Mouse (Mus musculus): Measurements from ENCODE around the gene Auh. TPM values are rescaled to one million over a fixed set of nuclear protein-coding genes. Genes with fewer than 3 reads are reported as not detected.
A peak's percentile ranks its signal among the peaks of the same experiment; 100 is the strongest.

Auh gene
- total RNA-seq, 4 experiments from 2014 or later: 103 to 112 (median 107) TPM

DNA sequence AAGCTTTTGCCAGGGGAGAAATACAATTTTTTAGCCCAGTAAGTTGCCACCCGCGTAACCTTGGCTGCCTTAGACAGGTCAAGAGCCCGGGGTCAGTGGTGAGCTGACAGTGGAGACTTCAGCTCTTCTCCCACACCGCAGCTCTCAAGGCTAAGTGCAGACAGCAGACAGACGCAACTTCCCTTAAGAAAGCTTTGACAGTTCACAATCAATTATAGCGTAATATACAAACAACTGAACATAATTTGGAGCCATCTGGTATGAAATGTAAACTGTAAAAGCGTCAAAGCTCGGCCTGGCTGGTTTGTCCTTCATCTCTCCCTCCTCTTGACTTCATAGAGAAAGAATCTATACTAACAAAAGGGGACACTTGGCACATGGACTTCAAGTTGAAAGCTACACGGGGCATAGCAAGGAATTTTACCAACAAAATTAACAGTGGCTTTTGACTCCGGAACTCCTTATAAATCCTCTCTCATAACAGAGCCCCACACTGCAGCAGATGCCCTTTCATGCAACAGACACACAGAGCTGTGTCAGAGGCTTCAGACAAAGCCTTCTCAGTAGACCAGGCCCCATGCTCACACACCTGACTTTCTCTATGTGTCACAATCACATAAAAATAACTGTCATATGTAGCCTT, 85.8 kb downstream of the Auh start:
- DNase-seq (ENCODE audit: low spot score in 2 of 2): no peak

DNA sequence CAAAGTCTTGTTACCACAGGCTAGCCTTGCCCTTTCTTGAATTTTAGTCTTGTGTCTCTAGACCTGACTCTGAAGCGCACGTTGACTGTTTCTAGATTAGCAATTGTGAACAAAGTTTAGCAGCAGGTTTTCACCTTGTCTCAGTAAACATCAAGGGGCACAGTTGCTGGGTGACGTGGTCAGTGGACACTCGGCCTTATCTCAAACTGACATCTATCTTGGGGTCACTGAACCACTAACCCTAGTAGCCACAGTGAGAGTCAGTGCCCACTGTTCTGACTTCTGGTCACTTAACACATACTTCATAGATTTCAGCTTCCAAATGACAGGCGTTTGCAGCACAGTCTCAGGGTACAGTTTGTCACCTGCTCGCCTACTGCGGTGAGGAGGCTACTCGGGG, 93.2 kb downstream of the Auh start:
- no peak for DNase-seq (ENCODE audit: low spot score in 2 of 2)

DNA sequence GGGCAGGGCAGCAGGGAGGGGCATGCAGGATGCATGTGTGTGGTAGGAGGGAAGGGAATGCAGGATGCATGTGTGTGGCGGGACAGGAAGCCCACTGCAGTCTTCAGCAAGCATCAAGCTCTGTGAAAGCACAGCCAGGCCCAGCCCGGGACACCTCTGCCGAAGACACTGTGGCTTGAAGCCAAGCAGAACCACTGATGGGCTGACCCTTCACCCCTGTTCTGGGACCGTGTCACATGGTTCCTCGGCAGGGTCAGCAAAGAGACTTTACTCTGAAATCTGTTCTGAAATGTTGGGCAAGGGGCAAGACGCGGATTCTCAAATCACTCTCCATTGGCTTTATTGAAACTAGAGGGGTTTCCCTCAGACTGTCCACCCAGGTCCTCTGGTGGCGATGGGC, 94.9 kb downstream of the Auh start:
- no peak for DNase-seq (ENCODE audit: low spot score in 2 of 2)

DNA sequence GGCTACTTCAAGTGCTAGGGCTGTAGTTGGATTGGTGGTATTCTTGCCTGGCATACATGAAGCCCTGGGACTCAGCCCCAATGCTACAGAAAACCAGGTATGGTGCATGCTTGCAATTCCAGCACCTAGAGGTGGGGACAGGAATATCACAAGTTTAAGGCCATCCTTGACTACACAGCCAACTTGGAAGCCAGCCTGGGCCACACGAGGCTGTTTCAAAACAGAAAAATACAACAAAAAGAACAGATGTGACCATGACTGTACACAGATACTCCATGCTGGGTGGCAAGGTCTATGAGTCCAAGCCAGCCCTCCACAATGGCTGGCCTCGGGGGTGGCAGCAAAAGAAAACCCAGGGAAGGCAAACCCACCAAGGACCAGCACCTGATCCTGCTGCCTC, 95.7 kb downstream of the Auh start:
- no peak for DNase-seq (ENCODE audit: low spot score in 2 of 2)

DNA sequence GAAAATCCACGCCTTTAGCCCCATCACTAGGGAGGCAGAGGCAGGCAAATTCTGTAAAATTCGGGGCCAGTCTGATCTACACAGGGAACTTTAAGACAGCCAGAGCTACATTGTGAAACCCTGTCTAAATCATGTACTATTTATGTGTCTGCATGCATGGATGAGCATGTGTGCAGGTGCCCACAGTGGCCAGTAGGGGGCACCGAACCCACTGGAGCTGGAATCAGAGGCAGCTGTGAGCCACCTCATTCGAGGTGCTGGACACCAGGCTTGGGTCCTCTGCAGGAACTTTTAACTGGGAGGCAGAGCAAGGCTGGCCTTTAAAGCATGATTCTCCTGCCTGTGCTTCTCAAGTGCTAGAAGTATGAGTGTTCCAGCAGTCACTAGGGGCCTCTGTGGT, 96.3 kb downstream of the Auh start:
- DNase-seq (ENCODE audit: low spot score in 2 of 2): no peak

DNA sequence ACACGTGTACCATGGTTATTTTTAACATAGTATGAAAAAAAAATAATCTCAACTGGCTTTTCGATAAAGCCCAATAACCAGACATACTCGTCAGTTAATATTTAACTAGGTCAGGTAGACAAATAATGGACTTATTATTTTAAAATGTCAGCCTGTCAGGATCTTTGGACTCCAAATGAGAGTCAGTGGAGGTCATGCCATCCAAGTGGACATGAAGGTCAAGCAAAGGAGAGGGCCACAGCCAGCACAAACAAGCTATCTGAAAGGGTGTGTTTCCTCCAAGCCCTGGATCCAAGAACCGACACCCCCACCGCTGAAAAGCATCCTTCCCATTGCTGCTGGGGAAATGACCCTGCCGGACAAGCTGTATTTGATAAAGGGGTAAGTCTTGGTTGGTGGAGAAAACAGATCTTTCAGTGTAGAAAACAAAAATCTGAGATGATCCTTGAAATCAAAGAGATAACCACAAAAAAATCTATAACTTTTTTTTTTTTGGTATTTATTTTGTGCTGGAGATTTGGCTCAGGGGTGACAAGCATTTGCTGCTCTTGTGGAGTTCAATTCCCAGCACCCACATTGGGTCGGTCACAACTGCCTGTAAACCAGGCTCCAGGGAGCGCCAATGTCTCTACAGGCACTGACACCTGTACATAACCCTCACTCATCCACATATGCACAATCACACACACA, 96.9 kb downstream of the Auh start:
- DNase-seq (ENCODE audit: low spot score in 2 of 2): no peak

DNA sequence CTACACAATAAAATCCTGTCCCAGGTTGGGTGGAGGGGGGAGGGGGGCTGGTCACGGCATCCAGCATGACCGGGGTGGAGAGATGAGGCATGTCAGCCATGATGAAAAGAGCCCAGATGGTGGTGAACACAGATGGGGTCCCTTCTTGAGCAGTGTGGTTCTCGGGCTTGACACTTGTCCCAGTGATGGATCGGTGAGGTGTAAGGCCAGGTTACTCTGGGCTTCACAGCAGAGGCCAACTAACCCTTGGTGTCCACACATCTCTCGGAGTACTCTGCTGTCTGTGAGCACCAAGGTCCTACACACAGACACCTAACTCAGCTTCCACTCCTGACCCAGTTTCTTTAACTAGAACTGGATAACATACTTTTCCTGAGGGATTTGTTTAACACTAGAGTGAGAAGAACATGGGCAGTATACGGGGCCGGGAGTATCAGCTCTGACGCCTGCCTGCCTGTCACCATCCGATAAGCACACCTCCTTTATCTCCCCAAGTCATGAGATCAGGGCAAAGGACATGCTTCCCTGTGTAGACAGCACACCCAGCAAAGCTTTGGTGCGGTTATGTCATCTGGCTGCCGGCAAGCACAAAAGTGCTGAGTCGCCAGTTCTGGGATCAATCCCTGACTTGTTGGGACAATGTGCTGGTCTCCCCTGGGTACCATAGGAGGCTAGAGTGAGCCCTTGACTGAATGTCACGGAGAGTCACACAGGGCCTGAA, 98.3 kb downstream of the Auh start:
- no peak for DNase-seq (ENCODE audit: low spot score in 2 of 2)

DNA sequence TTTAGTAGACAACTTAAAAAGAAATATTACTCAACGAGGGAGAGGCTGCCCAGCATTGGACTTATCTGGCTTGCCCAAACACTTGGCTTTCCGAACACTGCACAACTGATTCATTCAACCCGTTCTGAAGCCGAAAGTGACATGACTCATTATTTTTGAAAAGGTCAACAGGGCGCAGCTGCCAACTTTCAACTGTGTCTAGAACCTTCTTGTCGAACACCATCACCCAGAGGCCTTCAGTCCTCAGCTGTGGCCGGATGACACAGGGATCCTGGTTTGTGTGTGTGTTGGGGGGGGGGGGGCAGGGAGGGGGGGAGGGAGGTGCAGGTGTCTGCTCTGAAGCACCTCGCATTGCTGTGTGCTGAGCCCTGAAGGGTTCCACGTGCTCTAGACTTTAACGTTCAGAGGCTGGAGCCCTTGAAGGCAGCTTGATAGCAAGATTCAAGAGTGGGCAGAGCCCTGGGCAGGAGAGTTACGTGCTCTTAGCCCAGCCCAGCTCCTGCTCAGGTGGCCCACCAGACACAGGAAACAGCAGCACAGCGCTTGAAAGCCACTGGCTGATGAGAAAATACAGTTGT, 100.4 kb downstream of the Auh start:
- DNase-seq (ENCODE audit: low spot score in 2 of 2): no peak

DNA sequence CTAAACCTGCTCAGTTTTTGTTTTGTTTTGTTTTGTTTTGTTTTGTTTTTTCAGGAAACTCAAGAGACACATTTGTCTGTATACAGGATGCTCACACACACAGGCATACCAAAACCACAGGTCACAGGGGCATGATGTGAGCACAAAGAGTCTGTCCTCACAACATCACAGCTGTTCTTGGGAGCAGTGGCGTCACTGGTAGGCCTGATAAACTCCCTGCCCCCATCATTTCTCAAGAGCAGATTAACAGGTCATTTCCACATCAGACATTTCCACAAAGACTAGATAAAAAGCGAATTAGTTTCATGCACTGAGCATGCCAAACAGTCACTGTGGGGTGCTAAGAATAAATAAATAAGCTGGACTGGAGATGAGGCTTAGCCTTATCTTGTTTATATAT, 101.3 kb downstream of the Auh start:
- no peak for DNase-seq (ENCODE audit: low spot score in 2 of 2)

DNA sequence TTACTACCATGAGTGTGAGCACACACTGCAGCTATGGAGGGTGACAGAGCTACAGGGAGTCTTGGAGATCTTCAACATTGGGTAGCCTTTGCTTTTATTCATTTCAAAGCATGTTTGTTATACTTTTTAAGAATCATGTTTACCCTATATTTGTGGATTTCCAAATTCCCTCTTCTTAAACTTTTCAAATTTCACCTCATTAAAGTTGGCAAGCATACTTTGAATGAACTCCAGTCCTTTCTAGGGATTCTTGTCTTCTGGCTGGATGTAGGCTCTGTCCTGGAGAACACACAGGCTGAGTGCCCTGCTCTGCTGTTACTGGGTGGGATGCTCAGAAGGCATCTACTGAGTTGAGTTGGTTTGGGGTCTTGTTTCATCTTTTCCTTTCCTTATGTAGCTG, 102.8 kb downstream of the Auh start:
- DNase-seq (ENCODE audit: low spot score in 2 of 2): no peak

DNA sequence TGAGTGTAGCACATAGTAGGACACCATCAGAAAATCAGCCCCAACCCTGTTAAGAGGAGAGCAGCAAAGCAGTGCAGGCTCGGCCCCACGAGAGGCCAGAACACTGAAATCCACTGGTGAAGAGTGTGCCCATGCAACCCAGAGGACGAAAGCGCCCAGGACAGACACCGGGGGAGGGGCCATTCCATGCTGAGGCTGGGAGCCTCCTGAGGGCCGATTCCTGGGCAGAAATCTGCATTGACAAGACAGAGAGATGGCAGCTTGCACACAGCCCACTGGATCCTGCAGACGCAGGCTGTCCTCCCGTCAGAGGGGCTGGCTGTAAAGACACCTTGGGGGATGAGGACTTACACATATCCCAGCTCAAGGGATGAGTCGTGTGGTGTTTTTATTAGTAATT, 104.7 kb downstream of the Auh start:
- no peak for DNase-seq (ENCODE audit: low spot score in 2 of 2)

DNA sequence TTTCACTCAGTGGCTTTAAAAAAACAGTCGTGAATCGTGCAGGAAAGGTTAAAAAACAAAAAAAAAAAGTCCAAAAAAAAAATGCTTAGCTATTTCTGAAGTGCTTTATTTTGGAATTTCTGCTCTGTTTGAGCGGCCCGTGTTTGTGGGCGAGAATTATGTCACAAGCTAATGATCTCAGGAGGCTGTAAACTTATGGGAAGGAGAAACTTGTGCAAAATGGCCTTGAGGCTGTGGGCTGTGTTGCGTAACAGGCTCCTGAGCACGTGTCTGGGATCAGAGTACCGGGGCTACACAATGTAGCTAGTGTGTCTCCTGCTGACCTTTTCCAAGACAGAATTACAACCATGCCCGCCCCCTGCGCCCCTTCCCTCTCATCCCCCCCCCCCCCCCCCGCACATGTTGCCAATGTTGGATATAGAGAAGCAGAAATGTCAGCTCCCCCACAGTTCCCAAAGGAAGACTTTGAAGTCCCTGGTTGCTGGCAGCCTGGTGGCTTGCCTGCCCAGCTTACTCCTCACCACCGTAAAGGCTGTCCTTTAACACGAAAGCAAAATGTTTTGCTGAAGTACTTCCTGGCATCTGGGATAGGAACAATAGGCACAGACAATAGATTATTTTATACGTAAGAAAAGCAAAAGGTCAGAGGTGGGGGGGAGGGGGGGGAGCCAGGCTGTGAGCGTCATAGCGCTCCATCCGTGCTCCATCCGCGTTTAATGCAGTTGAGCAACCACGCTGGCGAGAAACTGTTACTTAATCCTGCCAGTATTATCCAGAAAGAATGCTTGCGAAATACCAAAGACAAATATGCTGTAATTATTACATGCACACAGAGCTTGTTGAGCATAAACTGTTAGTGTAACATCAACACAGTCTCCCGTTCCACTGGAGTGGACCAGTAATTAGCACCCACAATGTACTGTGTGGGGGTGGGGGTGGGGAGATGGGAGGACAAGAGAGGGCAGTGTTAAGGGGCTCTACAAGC, 107.0 kb downstream of the Auh start:
- DNase-seq (ENCODE audit: low spot score in 2 of 2): no peak

DNA sequence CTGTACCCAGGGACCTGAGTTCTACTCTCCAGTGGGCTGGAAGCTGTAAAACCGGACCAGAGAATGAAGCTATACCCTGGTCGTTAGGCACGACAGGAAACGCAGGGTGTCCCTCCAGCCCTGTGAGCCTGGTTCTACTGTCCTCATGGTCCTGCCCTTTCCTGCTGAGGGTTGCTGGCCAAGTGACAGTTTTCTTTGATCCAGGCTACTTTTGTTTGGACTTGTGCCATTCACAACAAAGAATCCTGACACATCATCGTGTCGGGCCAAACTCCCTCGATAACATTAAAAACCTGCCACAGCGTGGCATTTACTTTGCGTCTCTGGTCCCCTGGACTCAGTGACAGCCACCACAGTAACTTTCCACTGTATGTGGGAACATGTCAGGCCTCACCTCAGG, 107.9 kb downstream of the Auh start:
- DNase-seq (ENCODE audit: low spot score in 2 of 2): no peak

DNA sequence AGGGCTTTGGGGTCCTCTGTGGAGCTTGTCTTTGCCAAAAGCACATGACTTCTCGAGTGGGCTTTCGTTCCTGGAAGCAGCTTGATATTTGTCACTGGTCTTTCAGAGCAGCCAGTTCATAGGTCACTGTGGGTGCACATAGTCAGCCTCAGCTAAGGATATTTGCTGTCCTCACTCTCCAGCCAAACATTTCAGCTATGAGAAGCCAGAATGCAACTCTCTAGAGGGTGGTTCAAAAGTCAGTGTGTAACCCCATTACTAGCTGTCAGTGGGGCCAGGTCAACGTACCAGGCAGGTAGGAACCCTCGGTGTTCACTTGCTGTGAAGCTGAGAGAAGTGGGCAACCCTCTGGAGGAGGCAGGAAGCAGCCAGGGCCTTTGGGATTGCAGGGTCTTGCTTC, 109.6 kb downstream of the Auh start:
- DNase-seq (ENCODE audit: low spot score in 2 of 2): no peak

DNA sequence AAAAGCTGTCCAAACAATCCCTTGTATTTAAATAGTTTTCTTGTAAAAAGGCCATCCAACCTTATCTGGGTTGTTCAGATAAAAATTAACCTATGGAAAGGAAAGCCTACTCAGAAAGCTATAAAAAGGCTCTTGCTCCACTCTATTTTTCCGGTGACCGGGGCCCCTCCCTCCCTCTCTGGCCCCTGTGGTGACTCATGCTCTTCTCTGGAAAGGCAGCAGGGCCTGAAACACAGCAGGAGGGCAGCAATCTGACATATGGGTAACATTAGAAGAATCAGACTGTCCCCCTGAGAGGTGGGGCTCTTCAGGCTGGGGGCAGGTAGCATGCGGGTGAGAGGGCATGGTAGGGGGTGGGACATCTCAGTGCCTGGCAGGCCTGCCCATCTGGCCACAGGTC, 110.7 kb downstream of the Auh start:
- no peak for DNase-seq (ENCODE audit: low spot score in 2 of 2)

DNA sequence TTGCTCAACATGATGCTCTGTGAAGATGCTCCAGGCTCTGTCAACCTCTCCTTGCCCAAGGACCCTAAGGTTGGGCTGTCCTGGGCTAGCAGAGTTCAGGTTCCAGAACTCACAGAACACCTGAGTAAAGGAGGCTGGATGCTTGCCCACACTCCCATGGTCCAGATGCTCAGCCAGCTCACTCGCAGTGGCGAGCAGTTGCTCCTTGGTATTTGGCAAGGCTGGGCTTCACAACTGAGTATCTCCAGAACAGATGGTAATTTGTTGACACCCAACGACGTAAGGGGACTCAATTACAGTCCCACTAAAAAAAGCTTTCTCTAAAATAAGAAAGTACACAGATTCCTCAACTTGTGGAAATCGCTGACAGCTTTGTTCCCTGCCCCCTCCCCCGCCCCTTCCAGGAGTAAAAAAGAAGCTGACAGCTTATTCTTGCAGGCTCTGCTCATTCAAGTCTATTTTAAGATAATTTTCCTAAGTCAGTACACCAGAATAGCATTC, 111.4 kb downstream of the Auh start:
- peak; percentile 72 to 76 for DNase-seq (ENCODE audit: low spot score in 2 of 2)

DNA sequence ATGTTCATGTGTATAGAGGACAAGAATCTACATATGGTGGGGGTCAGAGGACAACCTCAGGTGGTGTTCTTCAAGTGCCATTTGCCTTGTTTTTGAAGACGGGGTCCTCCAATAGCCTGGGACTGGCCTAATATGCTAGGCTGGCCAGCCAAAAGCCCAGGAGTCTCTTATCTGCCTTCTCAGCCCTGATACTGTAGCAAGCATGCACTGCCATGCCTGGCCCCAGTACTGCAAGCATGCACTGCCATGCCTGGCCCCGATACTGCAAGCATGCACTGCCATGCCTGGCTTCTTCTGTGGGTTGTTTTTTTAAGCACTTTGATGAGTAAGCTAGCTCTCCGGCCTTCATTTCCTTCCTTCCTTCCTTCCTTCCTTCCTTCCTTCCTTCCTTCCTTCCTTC, 115.7 kb downstream of the Auh start:
- no peak for DNase-seq (ENCODE audit: low spot score in 2 of 2)

DNA sequence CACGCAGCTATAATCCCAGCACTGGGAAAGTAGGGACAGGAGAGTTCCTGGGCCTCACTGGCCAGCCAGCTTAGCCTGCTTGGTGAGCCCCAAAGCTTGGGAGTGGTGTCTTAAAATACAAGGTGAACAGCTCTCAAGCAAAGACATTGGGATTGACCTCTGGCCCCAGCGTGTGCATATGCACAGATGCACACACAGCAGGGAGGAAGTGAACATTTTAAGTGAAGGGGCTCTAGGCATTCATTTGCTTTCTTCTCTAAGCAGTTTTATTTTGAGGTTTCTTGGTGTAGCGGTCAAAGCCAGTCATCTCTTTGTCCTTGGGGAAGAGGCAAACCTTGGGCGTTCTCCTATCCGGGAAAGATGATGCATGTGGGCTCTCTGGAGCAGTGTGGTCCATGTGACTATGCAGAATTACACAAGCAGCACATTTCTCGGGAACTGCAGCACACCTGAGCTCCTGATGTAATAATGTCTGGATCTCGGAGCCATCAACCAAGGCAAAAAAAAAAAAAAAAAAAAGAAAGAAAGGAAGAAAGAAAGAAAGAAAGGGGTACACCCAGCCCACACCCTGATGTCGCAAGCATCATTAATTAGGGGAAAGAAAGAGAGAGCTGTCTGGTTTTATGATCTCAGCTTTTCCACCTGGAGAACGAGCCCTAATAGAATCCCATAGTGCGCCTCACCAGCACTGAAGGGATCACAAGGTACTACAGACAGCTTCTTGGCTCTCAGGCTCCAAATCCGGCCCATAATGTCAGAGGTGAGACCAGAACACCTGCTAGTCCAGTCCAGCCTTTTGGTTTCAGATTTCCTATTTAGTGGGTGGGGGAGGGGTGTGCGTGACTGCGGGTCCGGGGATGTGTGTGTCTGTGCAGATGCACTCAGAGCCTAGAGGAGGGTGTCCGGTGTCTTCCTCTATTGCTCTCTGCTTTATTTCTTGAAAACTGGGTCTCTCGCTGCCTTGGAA, 116.6 kb downstream of the Auh start:
- DNase-seq (ENCODE audit: low spot score in 2 of 2): no peak

DNA sequence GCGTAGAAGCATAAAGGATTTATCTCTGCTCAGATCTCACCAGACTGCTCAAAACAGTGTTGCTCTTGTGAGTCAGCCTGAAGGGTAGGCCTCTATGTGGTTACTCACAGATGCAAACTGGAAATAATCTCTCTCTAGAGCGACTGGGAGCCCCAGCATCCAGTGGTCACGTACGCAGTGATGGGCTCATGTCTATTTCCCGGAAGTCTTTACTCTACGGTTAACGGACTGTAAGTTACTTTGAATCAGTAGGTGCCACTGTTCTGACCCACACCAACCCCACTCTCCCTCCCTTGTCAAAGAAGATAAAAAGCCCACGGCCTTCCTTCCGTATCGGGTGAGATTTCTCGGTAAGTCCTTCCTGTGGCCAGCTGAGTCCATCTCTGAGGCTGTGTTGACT, 121.8 kb downstream of the Auh start:
- DNase-seq (ENCODE audit: low spot score in 2 of 2): no peak

DNA sequence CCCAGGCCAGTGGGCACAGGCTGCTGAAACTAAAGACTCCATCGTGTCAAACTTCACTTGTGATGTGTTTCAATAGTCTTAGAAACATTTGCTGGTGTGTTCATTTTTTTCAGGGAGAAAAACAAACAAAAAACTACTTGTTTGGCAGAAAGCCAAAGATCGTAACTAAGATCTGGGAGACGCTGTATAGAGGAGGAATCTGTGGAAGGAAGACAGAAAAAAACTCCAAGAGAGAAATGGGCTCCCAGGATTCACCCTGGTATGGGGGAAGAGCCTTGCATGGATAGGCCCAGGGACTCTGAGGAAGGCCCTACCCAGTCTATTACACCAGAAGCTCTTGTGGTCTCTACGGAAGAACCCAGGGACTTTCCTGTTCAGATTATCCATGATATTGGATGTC, 123.5 kb downstream of the Auh start:
- no peak for DNase-seq (ENCODE audit: low spot score in 2 of 2)

All from layer of hippocampus, adult 8-10 months (tissue).